Mouse (Mus musculus) gastrocnemius, postnatal 36 days (tissue): Measurements from ENCODE around the gene AI837181. TPM values are rescaled to one million over a fixed set of nuclear protein-coding genes. Genes with fewer than 3 reads are reported as not detected.

Source experiments
- DNase-seq, 2 experiments: peaks; one replicate each; pipeline ENCODE4 v3.0.0; 2022
- intact Hi-C: fragments of 180-260 bp; cut with DNase I; formaldehyde crosslinking; loops from one replicate; pipeline ENCODE4 v1.15.1; 2025
- total RNA-seq, 2 experiments: library from RNA; stranded (reverse); gene quantifications; 2 replicates each; pipeline ENCODE4 v1.2.3; 2021

The AI837181 gene
- total RNA-seq, 2 experiments from 2014 or later, result 32.7 to 33.6 TPM

GRCm38 (mm10) chr19:5433951-5434350 is 9.0 kb downstream of the AI837181 start:
- DNase-seq, result no peak
- intact Hi-C loops, result loop anchor here (5.0 kb wide), 1 partner anchor 53 kb away; the partner anchor contains the start of gene Mus81

- intact Hi-C loops, result no loop called here
Observed at GRCm38 (mm10) chr19:5444371-5444908, 19.5 kb downstream of the AI837181 start.

GRCm38 (mm10) chr19:5444954-5445353 is 20.0 kb downstream of the AI837181 start:
- no peak for DNase-seq
- intact Hi-C loops, result no loop called here

More at GRCm38 (mm10) chr19:5444371-5444908, 19.5 kb downstream of the AI837181 start:
- no peak for DNase-seq

DNA sequence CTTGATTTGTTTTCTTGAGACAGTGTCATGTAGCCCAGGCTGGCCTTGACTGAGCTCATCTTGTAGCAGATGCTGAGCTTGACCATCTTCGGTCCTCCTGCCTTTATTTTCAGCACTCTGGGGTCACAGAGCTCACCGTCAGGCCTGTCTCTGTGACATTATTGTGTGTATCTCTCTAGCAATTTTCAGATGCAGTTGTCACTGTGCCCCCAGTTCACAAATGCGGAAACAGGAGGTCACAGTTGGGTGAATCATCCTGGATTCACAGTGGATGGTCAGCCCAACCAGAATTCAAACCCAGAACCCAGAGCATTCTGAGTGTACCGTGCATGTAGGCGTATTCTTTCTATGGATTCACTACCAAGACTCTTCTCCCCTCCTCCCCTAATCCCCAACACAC is 20.8 kb downstream of the AI837181 start:
- no peak for DNase-seq
- intact Hi-C loops, result no loop called here

DNA sequence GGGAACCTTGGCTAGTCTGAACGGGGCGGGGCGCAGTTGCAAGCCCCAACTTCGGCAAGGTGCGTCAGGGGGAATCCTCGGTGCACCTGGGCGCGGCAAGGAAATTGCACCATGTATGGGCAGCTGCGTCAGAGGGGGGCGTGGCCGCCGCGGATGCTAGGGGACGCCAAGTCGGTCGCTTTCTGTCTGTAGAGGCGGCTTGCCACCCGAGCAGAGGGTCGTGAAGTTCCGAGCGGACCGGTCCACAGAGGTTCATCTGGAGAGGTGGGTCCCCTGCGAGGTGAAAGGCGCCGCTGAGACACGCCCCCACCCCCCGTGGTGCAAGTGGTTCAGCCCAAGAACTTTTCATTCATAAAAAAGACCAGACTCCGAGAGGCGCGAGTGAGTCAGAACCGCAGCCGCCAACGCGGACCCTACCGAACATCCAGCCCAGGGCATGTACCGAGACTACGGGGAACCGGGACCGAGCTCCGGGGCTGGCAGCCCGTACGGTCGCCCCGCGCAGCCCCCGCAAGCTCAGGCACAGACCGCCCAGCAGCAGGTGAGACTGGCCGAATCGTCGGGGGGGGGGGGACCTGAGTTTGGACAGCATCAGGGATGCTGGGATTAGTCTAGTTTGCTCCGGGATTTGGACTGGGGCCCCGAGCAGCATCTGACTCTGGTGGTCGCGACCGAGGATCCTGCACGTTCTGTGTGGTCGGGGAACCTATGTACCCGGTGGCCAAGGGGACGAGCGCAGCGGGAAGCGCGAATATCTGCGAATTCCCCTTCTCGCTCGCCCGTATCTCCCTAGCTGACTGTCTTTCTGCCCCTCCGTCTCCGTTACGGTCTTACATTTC is 22.8 kb downstream of the AI837181 start, which contains the start of gene Fosl1:
Gene Fosl1, plus strand, starts transcription at position 33 of the 839 bp plus-strand sequence.
- DNase-seq, result peak in 1 of 2 experiments; percentile 57
- intact Hi-C loops, result no loop called here

DNA sequence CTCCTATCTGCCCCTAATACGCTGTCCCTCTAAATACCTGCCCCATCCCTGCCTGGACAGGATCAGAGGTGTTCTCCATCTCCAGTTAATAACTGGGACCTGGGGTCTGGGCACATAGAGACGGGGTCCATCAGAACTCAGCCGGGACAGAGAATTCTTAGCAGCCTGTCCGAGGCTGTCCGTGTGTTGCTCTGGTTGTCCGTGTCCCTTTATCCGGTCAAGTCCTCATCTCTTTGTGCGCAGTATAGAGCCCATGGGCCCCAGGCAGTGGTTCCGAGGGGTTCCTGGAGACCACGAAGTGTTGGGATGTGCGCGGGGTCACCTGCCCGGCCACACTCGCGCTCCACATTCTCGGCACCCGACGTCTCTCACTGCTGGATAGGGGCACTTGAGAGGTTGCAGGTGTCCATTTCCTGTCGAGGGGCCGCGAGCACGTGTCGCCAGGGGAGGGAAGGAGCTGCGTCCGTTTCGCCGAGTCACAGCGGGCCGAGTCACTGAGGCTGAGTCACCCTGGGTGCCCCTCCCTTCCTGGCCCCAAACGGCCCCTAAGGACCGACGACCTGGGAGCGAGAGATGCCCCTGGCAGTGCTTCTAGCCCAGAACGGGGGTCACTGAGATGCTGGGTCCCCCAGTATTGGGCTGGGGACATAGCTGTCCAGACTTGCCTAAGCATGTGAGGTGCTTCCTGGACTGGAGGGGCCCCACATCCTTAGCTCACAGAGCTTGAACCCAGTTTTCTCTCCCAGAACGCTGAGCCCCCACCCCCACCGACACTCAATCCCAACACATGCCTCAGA is 23.6 kb downstream of the AI837181 start:
- DNase-seq, result no peak
- intact Hi-C loops, result no loop called here

DNA sequence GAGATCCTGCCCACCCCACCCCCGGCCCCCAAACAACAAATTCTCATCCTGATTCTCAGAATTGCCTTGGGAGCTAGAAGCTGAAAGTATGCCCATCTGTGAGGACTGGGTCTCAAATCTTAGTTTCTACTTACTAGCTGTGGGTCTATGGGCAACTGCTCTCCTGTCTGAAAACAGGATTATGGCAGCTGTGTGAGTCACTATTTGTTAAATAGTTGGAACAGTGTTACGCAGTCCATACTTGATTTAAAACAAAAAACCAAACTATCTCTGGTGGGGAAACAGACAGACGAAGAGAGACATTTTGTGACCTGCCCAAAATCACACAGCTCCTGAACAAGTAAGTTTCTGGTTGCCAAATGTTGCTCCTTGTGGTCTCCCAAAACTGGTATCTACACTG is 24.7 kb downstream of the AI837181 start:
- DNase-seq, result no peak
- intact Hi-C loops, result no loop called here

DNA sequence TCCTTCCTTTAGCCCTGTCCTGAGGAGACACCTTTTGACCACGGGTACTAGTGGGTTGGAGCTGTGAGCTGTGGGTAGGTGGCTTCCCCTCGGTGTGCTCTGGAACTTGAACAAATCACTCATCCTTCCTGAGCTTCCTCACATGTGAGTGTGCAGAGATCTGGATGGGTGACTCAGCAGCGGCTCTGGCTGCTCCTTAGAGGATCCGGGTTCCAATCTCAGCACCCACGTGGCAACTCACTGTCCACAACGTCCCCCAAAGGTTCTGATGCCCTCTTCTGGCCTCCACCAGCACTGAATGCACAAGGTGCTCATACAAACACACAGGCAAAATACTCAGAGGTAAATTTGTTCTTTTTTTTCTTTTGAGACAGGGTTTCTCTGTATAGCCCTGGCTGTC is 26.8 kb downstream of the AI837181 start:
- intact Hi-C loops, result no loop called here

DNA sequence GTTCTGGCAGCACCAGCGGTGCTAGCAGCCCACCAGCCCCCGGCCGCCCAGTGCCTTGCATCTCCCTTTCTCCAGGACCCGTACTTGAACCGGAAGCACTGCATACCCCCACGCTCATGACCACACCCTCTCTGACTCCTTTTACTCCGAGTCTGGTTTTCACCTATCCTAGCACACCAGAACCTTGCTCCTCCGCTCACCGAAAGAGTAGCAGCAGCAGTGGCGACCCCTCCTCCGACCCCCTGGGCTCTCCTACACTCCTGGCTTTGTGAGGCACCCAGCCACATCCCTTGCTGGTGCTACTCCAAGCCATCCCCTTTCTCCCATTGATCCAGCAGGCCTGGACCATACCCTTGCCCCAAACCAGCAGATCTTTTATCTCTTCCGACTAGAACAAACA is 30.1 kb downstream of the AI837181 start:
- intact Hi-C loops, result no loop called here

More for the DNA sequence above, 26.8 kb downstream of the AI837181 start:
- DNase-seq, result no peak

DNA sequence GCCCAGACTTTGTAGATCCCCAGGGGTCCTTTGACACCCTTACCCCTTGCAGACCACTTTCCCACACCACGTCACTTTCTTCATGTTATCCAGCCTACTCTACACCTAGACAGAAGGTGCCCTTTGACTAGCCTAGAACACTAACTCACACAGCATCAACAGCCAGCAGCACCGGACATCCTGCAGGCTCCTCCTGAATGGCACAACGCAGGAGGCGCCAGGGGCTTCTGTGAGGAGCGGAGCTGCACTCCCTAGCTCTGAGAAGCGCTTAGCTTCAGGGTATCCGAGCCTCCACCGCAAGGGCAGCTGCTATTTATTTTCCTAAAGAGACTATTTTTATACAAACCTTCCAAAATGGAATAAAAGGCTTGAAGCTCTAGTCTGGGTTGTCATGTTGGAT is 30.6 kb downstream of the AI837181 start:
- intact Hi-C loops, result no loop called here

More for the DNA sequence above, 30.1 kb downstream of the AI837181 start:
- DNase-seq, result no peak

GRCm38 (mm10) chr19:5456241-5456921 is 31.4 kb downstream of the AI837181 start:
- no peak for DNase-seq
- intact Hi-C loops, result no loop called here

More for the DNA sequence above, 30.6 kb downstream of the AI837181 start:
- DNase-seq, result no peak

GRCm38 (mm10) chr19:5456922-5457745 is 32.2 kb downstream of the AI837181 start:
- DNase-seq, result peak; percentile 91 to 93
- intact Hi-C loops, result no loop called here

- intact Hi-C loops, result no loop called here
- DNase-seq, result no peak
Observed at GRCm38 (mm10) chr19:5457746-5458442, 33.0 kb downstream of the AI837181 start, which contains the start of gene Ccdc85b. Gene Ccdc85b (minus strand): TSS chr19:5457894.

DNA sequence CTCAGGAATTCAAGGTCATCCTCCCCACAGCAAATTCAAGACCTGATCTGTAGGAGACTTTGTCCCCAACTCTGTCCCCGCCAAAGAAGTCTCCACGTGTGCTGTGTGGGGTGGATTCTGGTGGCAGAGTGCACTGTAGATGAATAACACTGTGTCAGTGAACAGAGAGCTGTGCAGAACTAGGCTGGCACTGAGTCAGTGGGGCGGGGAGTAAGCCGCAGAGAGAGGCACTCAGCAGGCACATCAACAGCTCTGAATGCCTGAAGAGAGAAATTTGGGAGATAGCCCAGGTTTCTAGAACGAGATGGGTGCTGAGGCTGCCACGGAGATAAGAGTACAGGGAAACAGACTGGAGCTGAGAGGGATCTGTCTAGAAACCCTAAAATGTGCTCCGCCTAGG is 34.1 kb downstream of the AI837181 start:
- intact Hi-C loops, result no loop called here
- DNase-seq, result no peak

DNA sequence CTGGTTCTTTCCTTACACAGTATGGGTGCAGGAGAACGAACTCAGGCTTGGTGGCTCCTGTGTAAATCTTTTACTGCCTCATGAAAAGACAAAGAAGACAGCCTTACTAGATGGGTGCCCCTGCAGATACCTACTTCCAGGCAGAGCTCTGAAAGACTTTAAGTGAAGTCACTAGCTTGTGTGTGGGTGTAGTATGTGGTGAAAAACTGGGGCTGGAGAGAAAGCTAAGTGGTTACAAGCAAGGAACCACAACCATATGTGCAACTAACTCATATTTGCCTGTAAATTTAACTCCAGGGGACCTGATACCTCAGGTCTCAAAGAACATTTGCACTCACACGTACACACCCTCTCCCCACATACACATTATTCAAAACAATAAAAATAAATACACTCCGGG is 35.0 kb downstream of the AI837181 start:
- no peak for DNase-seq
- intact Hi-C loops, result loop anchor here (5.0 kb wide), 1 partner anchor 107 kb away; the partner anchor contains the start of gene Ap5b1

DNA sequence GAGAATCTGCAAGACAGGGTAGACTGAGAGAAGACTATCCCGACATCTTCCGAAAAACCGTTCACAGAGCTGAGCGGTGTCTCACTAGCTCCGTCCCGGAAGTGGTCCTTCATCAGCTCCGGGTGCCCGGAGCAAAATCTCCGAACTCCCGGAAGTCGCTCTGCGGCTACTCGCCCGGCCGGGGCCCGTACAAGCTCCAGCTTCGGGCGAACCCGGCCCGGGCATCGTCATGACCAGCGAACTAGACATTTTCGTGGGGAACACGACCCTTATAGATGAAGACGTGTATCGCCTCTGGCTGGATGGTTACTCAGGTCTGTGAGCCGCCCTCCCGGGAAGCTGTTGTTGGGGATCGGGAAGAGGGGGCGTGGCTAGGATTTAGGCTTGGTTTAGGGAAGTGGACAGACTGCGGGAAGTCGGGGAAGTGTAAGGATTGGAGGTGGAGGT is 35.5 kb downstream of the AI837181 start, which contains the start of gene Fibp:
Gene Fibp, plus strand, starts transcription at position 151 of the 447 bp plus-strand sequence.
- intact Hi-C loops, result loop anchor here (5.0 kb wide), 1 partner anchor 107 kb away; the partner anchor contains the start of gene Ap5b1
- peak; percentile 78 to 89 for DNase-seq

- DNase-seq, result no peak
- intact Hi-C loops, result loop anchor here (5.0 kb wide), 1 partner anchor 106 kb away; the partner anchor contains the start of gene Ap5b1
Observed at GRCm38 (mm10) chr19:5461411-5461810, 36.5 kb downstream of the AI837181 start.

- intact Hi-C loops, result loop anchor here (5.0 kb wide), 1 partner anchor 104 kb away; the partner anchor contains the start of gene Ap5b1
- DNase-seq, result no peak
Observed at GRCm38 (mm10) chr19:5463212-5463611, 38.3 kb downstream of the AI837181 start.
